Mouse (Mus musculus) B cell, adult 67 days (primary cell): ENCODE data around the gene Kdm6b. TPM values are rescaled to one million over a fixed set of nuclear protein-coding genes. Genes with fewer than 3 reads are reported as not detected.

Source experiments
- total RNA-seq, 2 experiments: library from RNA; stranded (reverse); gene quantifications; 4 replicates each; pipeline ENCODE4 v1.2.4; 2023

Kdm6b gene
- total RNA-seq = 100 to 1,000 TPM; 195 to 244 TPM

DNA sequence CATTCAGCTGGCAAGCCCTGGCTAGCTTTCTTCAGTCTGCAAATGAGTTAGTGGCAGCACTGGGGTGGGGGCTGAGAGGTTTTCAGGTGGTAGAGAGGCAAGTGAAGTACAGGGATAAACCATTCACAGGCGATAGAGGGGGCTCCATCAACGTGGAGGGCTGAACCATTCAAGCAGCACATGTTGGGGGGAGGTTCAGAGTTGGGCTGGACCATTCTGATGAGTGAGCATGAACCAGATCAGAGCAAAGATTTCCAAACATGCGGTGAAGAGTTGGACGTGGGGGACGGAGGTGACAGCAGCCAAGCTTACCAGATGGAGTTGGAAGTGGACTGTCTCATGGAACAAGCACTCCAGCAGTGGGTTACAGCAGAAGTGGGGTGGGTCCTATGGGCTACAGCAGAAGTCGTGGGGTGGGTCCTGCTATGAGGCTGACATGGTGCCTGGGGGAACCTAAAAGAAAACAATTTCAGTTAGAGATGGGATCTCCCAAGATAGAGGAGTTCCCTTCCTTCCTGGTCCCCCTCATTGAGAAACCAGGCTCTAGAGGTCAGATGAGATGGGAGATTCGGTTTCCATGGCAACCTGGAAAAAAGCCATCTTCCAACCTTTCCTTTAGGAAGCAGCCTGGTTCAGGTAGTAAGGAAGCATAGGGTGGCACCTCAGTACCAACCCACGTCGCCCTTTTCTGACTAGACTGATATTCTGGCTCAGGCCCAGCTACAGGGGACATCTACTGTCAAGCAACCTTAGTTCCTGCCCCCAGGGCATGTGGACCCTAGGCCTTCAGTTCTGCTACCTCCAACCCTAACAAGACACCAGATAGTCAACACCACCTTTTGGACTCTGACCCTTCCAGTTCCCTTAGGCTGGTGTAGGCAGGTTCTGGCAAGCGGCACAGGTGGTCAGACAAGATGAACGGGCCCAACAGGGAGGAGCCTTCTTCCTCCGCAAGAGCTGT, at the start of gene Kdm6b:
Kdm6b (minus strand) TSS at position 455 of the 961 bp plus-strand sequence.

DNA sequence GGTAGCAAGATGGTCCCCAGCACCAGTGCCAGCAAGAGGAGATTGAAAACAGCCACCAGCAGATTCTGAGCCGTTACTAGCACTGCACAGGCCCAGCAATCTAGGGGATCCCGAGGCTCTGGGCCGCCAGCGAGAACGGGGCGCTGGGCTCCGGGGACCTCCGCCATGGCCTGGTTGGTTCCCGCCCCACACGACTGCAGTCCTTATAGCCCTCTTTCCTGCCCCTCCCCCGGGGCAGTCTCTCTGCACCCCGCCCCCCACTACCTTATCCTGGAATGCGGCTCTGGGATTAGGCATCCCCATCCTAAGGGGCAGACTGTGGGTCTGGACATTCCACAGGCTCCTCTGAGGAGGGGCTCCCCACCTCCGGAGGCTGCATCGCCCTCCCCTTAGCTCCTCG, 15.4 kb downstream of the Kdm6b start, which contains the start of gene Tmem88:
Tmem88 (minus strand) TSS at position 176 of the 400 bp plus-strand sequence.

DNA sequence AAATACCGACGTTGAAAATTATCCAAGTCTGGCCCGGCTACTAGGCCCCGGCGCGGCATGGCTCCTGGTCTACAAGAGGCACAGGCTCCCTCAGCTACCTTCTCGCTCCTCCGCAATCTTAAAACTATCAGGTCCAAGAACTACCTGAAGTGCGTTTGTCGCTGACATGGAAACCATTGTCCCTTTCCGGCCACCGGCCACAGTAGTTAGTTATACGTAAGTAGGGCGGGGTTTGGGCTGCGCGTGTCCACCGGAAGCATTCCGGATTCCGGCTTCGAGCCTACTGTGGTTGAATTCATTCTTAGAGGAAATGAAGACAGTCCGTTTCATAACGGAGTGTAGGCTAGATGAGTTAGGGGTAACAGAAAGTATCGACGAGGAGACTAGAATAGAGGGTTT, 18.2 kb downstream of the Kdm6b start, which contains the start of the genes Naa38 and Cyb5d1:
Naa38 (plus strand) TSS at position 253 of the 399 bp plus-strand sequence.
Cyb5d1 (minus strand) TSS at position 397 of the 399 bp plus-strand sequence.

DNA sequence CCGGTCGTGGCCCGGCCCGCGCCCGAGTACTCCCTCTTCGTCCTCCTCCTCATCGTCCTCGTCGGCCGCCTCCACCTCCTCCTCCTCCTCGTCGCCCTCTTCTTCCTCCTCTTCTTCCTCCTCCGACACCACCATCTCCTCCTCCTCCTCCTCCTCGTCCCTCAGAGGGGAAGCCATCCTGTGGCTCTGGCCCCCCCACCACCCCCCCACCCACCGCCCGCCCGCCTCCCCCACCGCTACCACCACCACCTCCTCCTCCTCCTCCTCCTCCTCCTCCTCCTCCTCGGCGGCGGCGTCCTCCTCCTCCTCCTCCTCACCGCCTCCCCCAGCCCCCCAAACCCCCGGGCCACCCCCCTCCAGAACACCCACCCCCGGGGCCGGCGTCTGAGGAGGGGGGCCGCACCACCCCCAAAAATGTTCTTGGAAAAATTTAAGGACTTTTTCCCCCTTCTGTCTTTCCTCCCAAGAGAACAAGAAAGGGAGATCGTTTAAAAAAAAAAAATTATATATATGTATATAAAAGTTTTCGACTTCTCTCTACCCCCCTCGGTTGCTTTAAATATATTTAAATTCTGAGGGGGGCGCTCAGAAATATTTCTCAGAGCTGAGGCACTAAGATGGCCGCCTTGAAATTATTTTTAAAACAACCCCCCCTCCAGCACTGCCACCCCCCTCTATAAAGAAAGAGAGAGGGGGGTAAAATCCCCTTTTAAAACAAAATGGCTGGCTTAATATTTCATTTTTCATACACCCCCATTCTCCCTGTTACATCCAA, 44.1 kb downstream of the Kdm6b start, which contains the start of gene Chd3:
Chd3 (minus strand) TSS at position 192 of the 775 bp plus-strand sequence.

Other genes starting within 250 kb of the Kdm6b start
- under 1 TPM in 1 of 2 experiments, not detected in 1; 0.21 TPM for gene Alox8, start 215.8 kb downstream of the Kdm6b start, total RNA-seq
- not detected for gene Gucy2e, start 176.6 kb downstream of the Kdm6b start, total RNA-seq
- 10 to 100 TPM; 34.5 to 41.4 TPM for gene Cntrob, start 89.9 kb downstream of the Kdm6b start, total RNA-seq
- gene Trappc1, start 89.7 kb downstream of the Kdm6b start, total RNA-seq = 10 to 100 TPM; 42.6 to 46.5 TPM
- 1 to 10 TPM; 2.7 to 4.5 TPM for gene Kcnab3, start 87.4 kb downstream of the Kdm6b start, total RNA-seq
- 1 to 10 TPM; 1.8 to 2.2 TPM for gene Rnf227, start 73.2 kb downstream of the Kdm6b start, total RNA-seq
- gene Chd3, start 44.3 kb downstream of the Kdm6b start, total RNA-seq = 100 to 1,000 TPM; 359 to 384 TPM
- gene Naa38, start 18.2 kb downstream of the Kdm6b start, total RNA-seq = 10 to 100 TPM; 42.7 to 47.8 TPM
- gene Cyb5d1, start 18.0 kb downstream of the Kdm6b start, total RNA-seq = 10 to 100 TPM; 39.3 to 44.3 TPM
- 1 to 10 TPM; 6.2 to 6.9 TPM for gene Tmem88, start 15.4 kb downstream of the Kdm6b start, total RNA-seq
- not detected for gene Dnah2, start 135.4 kb upstream of the Kdm6b start, total RNA-seq
- gene Efnb3, start 146.5 kb upstream of the Kdm6b start, total RNA-seq = under 1 TPM; 0.61 to 0.95 TPM
- gene Wrap53, start 166.6 kb upstream of the Kdm6b start, total RNA-seq = 10 to 100 TPM; 13.8 to 15.2 TPM
- 100 to 1,000 TPM; 143 TPM for gene Trp53, start 166.7 kb upstream of the Kdm6b start, total RNA-seq
- gene Atp1b2, start 192.3 kb upstream of the Kdm6b start, total RNA-seq = under 1 TPM in 1 of 2 experiments, not detected in 1; 0.75 TPM
- gene Shbg, start 204.2 kb upstream of the Kdm6b start, total RNA-seq = not detected
- gene Sat2, start 208.3 kb upstream of the Kdm6b start, total RNA-seq = not detected
- 10 to 100 TPM; 88.3 to 96.6 TPM for gene Fxr2, start 219.3 kb upstream of the Kdm6b start, total RNA-seq
- under 1 TPM in 1 of 2 experiments, not detected in 1; 0.92 TPM for gene Sox15, start 241.6 kb upstream of the Kdm6b start, total RNA-seq
- 10 to 100 TPM; 60.2 to 64.5 TPM for gene Mpdu1, start 249.0 kb upstream of the Kdm6b start, total RNA-seq